Mouse (Mus musculus) bone marrow macrophage, adult 2 months (primary cell): ENCODE results near the gene Nmral1.

Experiments
- CTCF ChIP-seq: IDR thresholded peaks from 2 replicates; pipeline ENCODE4 v1.5.1; 2012; ENCODE audit warnings: low read depth, mild to moderate bottlenecking, low read length, moderate library complexity
- POLR2A ChIP-seq: IDR thresholded peaks from 2 replicates; pipeline ENCODE4 v1.6.1; 2012; ENCODE audit warnings: mild to moderate bottlenecking, low read depth, low read length, borderline replicate concordance

- TF ChIP-seq CTCF (no peak), POLR2A (no peak)
Measured at GRCm38 (mm10) chr16:4682628-4683179, 36.5 kb downstream of the Nmral1 start.
